Mouse (Mus musculus) heart, embryonic 11.5 days (tissue): Measurements from ENCODE around the gene Pipox. TPM values are rescaled to one million over a fixed set of nuclear protein-coding genes. Genes with fewer than 3 reads are reported as not detected.
A peak's percentile ranks its signal among the peaks of the same experiment; 100 is the strongest.

Experiments used
- ATAC-seq: fragments of 200-750 bp; cut with Nextera tagmentation; replicated peaks from 2 replicates; pipeline ENCODE4 v1.8.0; 2017; ENCODE audit warnings: moderate library complexity; ENCODE audit not compliant: insufficient number of reproducible peaks, low FRiP score, low TSS enrichment
- H3K27ac ChIP-seq: fragments of 300-500 bp; sonication (generic); 2 replicates; pipeline ENCODE4 v1.5.1; 2014; ENCODE audit warnings: mild to moderate bottlenecking, low read depth, low read length
- H3K27me3 ChIP-seq: fragments of 300-500 bp; sonication (generic); 2 replicates; pipeline ENCODE4 v1.6.1; 2014; ENCODE audit warnings: mild to moderate bottlenecking, low read length, mixed read lengths; ENCODE audit not compliant: control insufficient read depth, insufficient read depth
- H3K36me3 ChIP-seq: fragments of 300-500 bp; sonication (generic); 2 replicates; pipeline ENCODE4 v1.6.1; 2014; ENCODE audit warnings: mild to moderate bottlenecking, low read length, moderate library complexity, mixed read lengths; ENCODE audit not compliant: control insufficient read depth, insufficient read depth
- H3K4me1 ChIP-seq: fragments of 300-500 bp; sonication (generic); 2 replicates; pipeline ENCODE4 v1.6.1; 2014; ENCODE audit warnings: low read length; ENCODE audit not compliant: control insufficient read depth, insufficient read depth
- H3K4me2 ChIP-seq: fragments of 300-500 bp; sonication (generic); 2 replicates; pipeline ENCODE4 v1.6.1; 2014; ENCODE audit warnings: mild to moderate bottlenecking, moderate library complexity
- H3K4me3 ChIP-seq: fragments of 300-500 bp; sonication (generic); 2 replicates; pipeline ENCODE4 v1.5.1; 2014; ENCODE audit warnings: low read depth, low read length
- H3K9ac ChIP-seq: fragments of 300-500 bp; sonication (generic); 2 replicates; pipeline ENCODE4 v1.6.1; 2014; ENCODE audit warnings: mild to moderate bottlenecking, low read depth, low read length, moderate library complexity
- H3K9me3 ChIP-seq: fragments of 300-500 bp; sonication (generic); replicated peaks from 2 replicates; pipeline ENCODE4 v1.6.1; 2016; ENCODE audit warnings: low read length; ENCODE audit not compliant: control insufficient read depth
- WGBS: fragments of 180-500 bp; shearing (Covaris S2); extraction: QIAGEN DNeasy Blood & Tissue Kit; methylation state at CpG from one replicate; pipeline ENCODE4 v1.1.7; 2014; ENCODE audit not compliant: insufficient replicate concordance; 5-methylcytosine and 5-hydroxymethylcytosine counted together
- polyA plus RNA-seq: library from polyadenylated mRNA; unstranded; fragments of >200 nt; fragmentation: Nextera tagmentation; extraction: Ambion mirVana; gene quantifications from 2 replicates; pipeline ENCODE4 v1.2.1, GENCODE M21; 2014

Gene Pipox
- polyA plus RNA-seq, 1 experiment from 2014 or later, result 2.4 TPM

- no peak for ATAC-seq
- Histone ChIP-seq H3K9me3 (no peaks in the 10 kb centered on the region), H3K4me1 (peaks cover 24% of the 10 kb centered on the region), H3K27me3 (peaks cover 22% of the 10 kb centered on the region), H3K36me3 (no peaks in the 10 kb centered on the region), H3K4me3 (no peak overlapping the region), H3K9ac (no peak overlapping the region), H3K4me2 (no peak overlapping the region), H3K27ac (no peak overlapping the region)
- WGBS, result 70% methylated on average over 2 of the region's 2 CpGs
Observed at GRCm38 (mm10) chr11:77894967-77895366, 1.1 kb upstream of the Pipox start.

- peaks cover 24% of the 10 kb centered on the region for H3K4me1 ChIP-seq
- H3K9me3 ChIP-seq, result no peaks in the 10 kb centered on the region
- H3K9ac ChIP-seq, result peak overlapping the region; percentile 16; the same call in 1 of the 2 replicates
- H3K36me3 ChIP-seq, result no peaks in the 10 kb centered on the region
- H3K4me3 ChIP-seq, result no peak overlapping the region
- H3K4me2 ChIP-seq, result 0 out of 2 replicates have a peak overlapping the region, but pooled peaks have one; percentile 15
- peak overlapping the region; percentile 25; the same call in 1 of the 2 replicates for H3K27ac ChIP-seq
- no peak for ATAC-seq
- H3K27me3 ChIP-seq, result peaks cover 18% of the 10 kb centered on the region
- WGBS, result 31% methylated on average over 6 of the region's 6 CpGs
Observed at GRCm38 (mm10) chr11:77893283-77893682, 613 bp downstream of the Pipox start.

- Histone ChIP-seq H3K27me3 (peaks cover 16% of the 10 kb centered on the region), H3K4me2 (no peak overlapping the region), H3K9me3 (no peaks in the 10 kb centered on the region), H3K36me3 (no peaks in the 10 kb centered on the region), H3K4me3 (no peak overlapping the region), H3K9ac (no peak overlapping the region), H3K4me1 (peaks cover 24% of the 10 kb centered on the region), H3K27ac (no peak overlapping the region)
- no peak for ATAC-seq
- 13% methylated on average over 5 of the region's 5 CpGs for WGBS
Observed at GRCm38 (mm10) chr11:77892883-77893282, 1.0 kb downstream of the Pipox start.

- no peak overlapping the region for H3K4me3 ChIP-seq
- H3K4me2 ChIP-seq, result no peak overlapping the region
- H3K9ac ChIP-seq, result no peak overlapping the region
- 62% methylated on average over 2 of the region's 2 CpGs for WGBS
- no peaks in the 10 kb centered on the region for H3K9me3 ChIP-seq
- no peak for ATAC-seq
- H3K27me3 ChIP-seq, result no peaks in the 10 kb centered on the region
- no peak overlapping the region for H3K27ac ChIP-seq
- peaks cover 37% of the 10 kb centered on the region for H3K4me1 ChIP-seq
- H3K36me3 ChIP-seq, result no peaks in the 10 kb centered on the region
Observed at GRCm38 (mm10) chr11:77890648-77891258, 3.1 kb downstream of the Pipox start.

- H3K4me1 ChIP-seq, result peaks cover 50% of the 10 kb centered on the region
- H3K36me3 ChIP-seq, result no peaks in the 10 kb centered on the region
- 44% methylated on average over 1 of the region's 2 CpGs for WGBS
Observed at GRCm38 (mm10) chr11:77889484-77889883, 4.4 kb downstream of the Pipox start.

GRCm38 (mm10) chr11:77888846-77889245, 5.0 kb downstream of the Pipox start:
- peaks cover 50% of the 10 kb centered on the region for H3K4me1 ChIP-seq
- no peaks in the 10 kb centered on the region for H3K9me3 ChIP-seq
- H3K9ac ChIP-seq, result no peak overlapping the region
- no peaks in the 10 kb centered on the region for H3K27me3 ChIP-seq
- WGBS, result 82% methylated on average over 5 of the region's 5 CpGs
- H3K4me2 ChIP-seq, result no peak overlapping the region
- no peak for ATAC-seq
- H3K4me3 ChIP-seq, result no peak overlapping the region
- no peak overlapping the region for H3K27ac ChIP-seq
- no peaks in the 10 kb centered on the region for H3K36me3 ChIP-seq

More at GRCm38 (mm10) chr11:77889484-77889883, 4.4 kb downstream of the Pipox start:
- Histone ChIP-seq H3K9ac (no peak overlapping the region), H3K4me3 (no peak overlapping the region), H3K9me3 (no peaks in the 10 kb centered on the region), H3K4me2 (no peak overlapping the region), H3K27me3 (no peaks in the 10 kb centered on the region), H3K27ac (no peak overlapping the region)
- ATAC-seq, result no peak

GRCm38 (mm10) chr11:77887373-77887960, 6.4 kb downstream of the Pipox start:
- no peak; the same call in 1 of the 2 replicates for ATAC-seq
- Histone ChIP-seq H3K4me2 (peak overlapping the region; percentile 46), H3K27me3 (no peaks in the 10 kb centered on the region), H3K36me3 (no peaks in the 10 kb centered on the region), H3K9ac (no peak overlapping the region), H3K27ac (peak overlapping the region; percentile 41; the same call in 1 of the 2 replicates), H3K9me3 (no peaks in the 10 kb centered on the region), H3K4me1 (peaks cover 36% of the 10 kb centered on the region), H3K4me3 (no peak overlapping the region)
- 41% methylated on average over 17 of the region's 17 CpGs for WGBS

- Histone ChIP-seq H3K9ac (peak overlapping the region; percentile 34; the same call in 1 of the 2 replicates), H3K4me1 (peaks cover 36% of the 10 kb centered on the region), H3K36me3 (no peaks in the 10 kb centered on the region), H3K27me3 (no peaks in the 10 kb centered on the region), H3K9me3 (no peaks in the 10 kb centered on the region), H3K27ac (peak overlapping the region; percentile 77), H3K4me3 (peak overlapping the region; percentile 6; the same call in 1 of the 2 replicates), H3K4me2 (peak overlapping the region; percentile 42)
- ATAC-seq, result no peak
- WGBS, result 37% methylated on average over 8 of the region's 8 CpGs
Observed at GRCm38 (mm10) chr11:77885246-77885575, 8.7 kb downstream of the Pipox start.
